Mouse (Mus musculus) CH12.LX (cell line): ENCODE results near the gene Aurka. TPM values are rescaled to one million over a fixed set of nuclear protein-coding genes. Genes with fewer than 3 reads are reported as not detected.

Experiments used
- DNase-seq: peaks from one replicate; pipeline ENCODE4 v3.0.0-alpha.2; 2013; ENCODE audit errors: extremely low read depth
- H3K27ac ChIP-seq: 2 replicates; pipeline ENCODE4 v1.5.1; 2012; ENCODE audit warnings: low read depth, mild to moderate bottlenecking, control low read depth, moderate library complexity; ENCODE audit not compliant: insufficient read depth
- H3K27me3 ChIP-seq: replicated peaks from 2 replicates; pipeline ENCODE3; 2012; ENCODE audit warnings: inconsistent platforms
- H3K36me3 ChIP-seq, 2 experiments: replicated peaks in 1 of 2; 2 replicates each; pipeline versions ENCODE3 to v1.6.1; 2012; ENCODE audit warnings: inconsistent platforms in 1 of 2, low read length in 1 of 2, mild to moderate bottlenecking in 1 of 2, mixed read lengths in 1 of 2, moderate library complexity in 1 of 2; ENCODE audit not compliant: control insufficient read depth in 1 of 2, insufficient read depth in 1 of 2
- H3K4me1 ChIP-seq, 2 experiments: 2 replicates each; pipeline ENCODE4 v1.6.1; 2012; ENCODE audit warnings: inconsistent platforms in 1 of 2, moderate library complexity in 1 of 2; ENCODE audit not compliant: insufficient read depth in 2 of 2, control insufficient read depth in 1 of 2
- H3K4me2 ChIP-seq: 2 replicates; pipeline ENCODE4 v1.6.1; 2012; ENCODE audit warnings: low read depth, mild to moderate bottlenecking, control low read depth; ENCODE audit not compliant: poor library complexity, insufficient read depth, severe bottlenecking
- H3K4me3 ChIP-seq, 3 experiments: fragments of 150-350 bp in 1 of 3; sonication (generic) in 1 of 3; replicated peaks in 1 of 3; 2 replicates each; pipeline versions ENCODE3 to v1.5.1; 2011 to 2012; ENCODE audit warnings: low read depth in 2 of 3, low read length in 2 of 3, mild to moderate bottlenecking in 2 of 3, moderate library complexity in 2 of 3, control low read depth in 1 of 3, improper control_type of control experiment in 1 of 3, inconsistent platforms in 1 of 3, mixed read lengths in 1 of 3; ENCODE audit not compliant: poor library complexity in 1 of 3
- H3K79me2 ChIP-seq: replicated peaks from 2 replicates; pipeline ENCODE4 v1.6.1; 2012; ENCODE audit warnings: mild to moderate bottlenecking, moderate library complexity; ENCODE audit not compliant: control insufficient read depth, poor library complexity, insufficient read depth, severe bottlenecking; ENCODE audit errors: extremely low read depth
- H3K9ac ChIP-seq: 2 replicates; pipeline ENCODE4 v1.6.1; 2012; ENCODE audit warnings: low read depth, mild to moderate bottlenecking, control low read depth, moderate library complexity; ENCODE audit not compliant: insufficient read depth
- H3K9me3 ChIP-seq: replicated peaks from 2 replicates; pipeline ENCODE3; 2012; ENCODE audit warnings: low read length, inconsistent platforms, mixed read lengths
- BHLHE40 ChIP-seq: IDR thresholded peaks from 2 replicates; pipeline ENCODE4 v1.6.1; 2011; ENCODE audit warnings: mild to moderate bottlenecking, low read depth, low read length, improper control_type of control experiment
- CHD2 ChIP-seq: IDR thresholded peaks from 2 replicates; pipeline ENCODE4 v1.6.1; 2011; ENCODE audit warnings: low read length, improper control_type of control experiment
- CTCF ChIP-seq, 2 experiments: IDR thresholded peaks in 1 of 2; conservative IDR thresholded peaks in 1 of 2; 2 replicates each; pipeline ENCODE4 v1.5.1; 2011 to 2012; ENCODE audit warnings: low read depth in 2 of 2, low read length in 2 of 2, improper control_type of control experiment in 1 of 2, inconsistent platforms in 1 of 2, mild to moderate bottlenecking in 1 of 2, moderate library complexity in 1 of 2
- ELF1 ChIP-seq: IDR thresholded peaks from 2 replicates; pipeline ENCODE4 v1.6.1; 2014; ENCODE audit warnings: low read depth, mild to moderate bottlenecking, inconsistent platforms, low read length, improper control_type of control experiment
- EP300 ChIP-seq: IDR thresholded peaks from 2 replicates; pipeline ENCODE4 v1.6.1; 2011; ENCODE audit warnings: low read length, improper control_type of control experiment
- ETS1 ChIP-seq: conservative IDR thresholded peaks from 2 replicates; pipeline ENCODE4 v1.6.1; 2012; ENCODE audit warnings: low read depth, mild to moderate bottlenecking, inconsistent platforms, low read length, improper control_type of control experiment, moderate library complexity
- IRF4 ChIP-seq: IDR thresholded peaks from 2 replicates; pipeline ENCODE4 v1.6.1; 2014; ENCODE audit warnings: low read depth, mild to moderate bottlenecking, inconsistent platforms, low read length, improper control_type of control experiment
- JUN ChIP-seq: IDR thresholded peaks from 2 replicates; pipeline ENCODE4 v1.6.1; 2011; ENCODE audit warnings: low read depth, mild to moderate bottlenecking, low read length, improper control_type of control experiment, moderate library complexity; ENCODE audit not compliant: insufficient read depth
- JUND ChIP-seq: conservative IDR thresholded peaks from 2 replicates; pipeline ENCODE4 v1.6.1; 2011; ENCODE audit warnings: low read depth, low read length, improper control_type of control experiment
- MAFK ChIP-seq: IDR thresholded peaks from 2 replicates; pipeline ENCODE4 v1.6.1; 2011; ENCODE audit warnings: low read length, improper control_type of control experiment; ENCODE audit not compliant: insufficient replicate concordance
- MAX ChIP-seq: IDR thresholded peaks from 2 replicates; pipeline ENCODE4 v1.6.1; 2011; ENCODE audit warnings: low read length, improper control_type of control experiment
- MAZ ChIP-seq: IDR thresholded peaks from 2 replicates; pipeline ENCODE4 v1.6.1; 2012; ENCODE audit warnings: low read depth, mild to moderate bottlenecking, inconsistent platforms, low read length, improper control_type of control experiment, moderate library complexity
- MEF2A ChIP-seq: IDR thresholded peaks from 2 replicates; pipeline ENCODE4 v1.6.1; 2014; ENCODE audit warnings: low read depth, mild to moderate bottlenecking, inconsistent platforms, low read length, improper control_type of control experiment, borderline replicate concordance
- MXI1 ChIP-seq: IDR thresholded peaks from 2 replicates; pipeline ENCODE4 v1.6.1; 2011; ENCODE audit warnings: mild to moderate bottlenecking, low read depth, low read length, improper control_type of control experiment
- MYC ChIP-seq: IDR thresholded peaks from 2 replicates; pipeline ENCODE4 v1.6.1; 2011; ENCODE audit warnings: low read depth, mild to moderate bottlenecking, improper control_type of control experiment, low read length
- NRF1 ChIP-seq: IDR thresholded peaks from 2 replicates; pipeline ENCODE4 v1.6.1; 2014; ENCODE audit warnings: low read depth, mild to moderate bottlenecking, inconsistent platforms, low read length, improper control_type of control experiment, moderate library complexity
- PAX5 ChIP-seq: IDR thresholded peaks from 2 replicates; pipeline ENCODE4 v1.6.1; 2012; ENCODE audit warnings: low read length, inconsistent platforms, mixed read lengths
- POLR2A ChIP-seq: IDR thresholded peaks from 2 replicates; pipeline ENCODE4 v1.6.1; 2011; ENCODE audit warnings: low read depth, mild to moderate bottlenecking, improper control_type of control experiment, low read length
- POLR2AphosphoS2 ChIP-seq: IDR thresholded peaks from 2 replicates; pipeline ENCODE4 v1.6.1; 2011; ENCODE audit warnings: low read depth, low read length, improper control_type of control experiment
- RCOR1 ChIP-seq: conservative IDR thresholded peaks from 2 replicates; pipeline ENCODE4 v1.6.1; 2012; ENCODE audit warnings: low read depth, mild to moderate bottlenecking, inconsistent platforms, low read length, improper control_type of control experiment
- SIN3A ChIP-seq: IDR thresholded peaks from 2 replicates; pipeline ENCODE4 v1.6.1; 2012; ENCODE audit warnings: low read length, improper control_type of control experiment, inconsistent platforms
- SMC3 ChIP-seq: IDR thresholded peaks from 2 replicates; pipeline ENCODE4 v1.6.1; 2011; ENCODE audit warnings: low read depth, low read length, improper control_type of control experiment
- TCF12 ChIP-seq: IDR thresholded peaks from 2 replicates; pipeline ENCODE4 v1.6.1; 2014; ENCODE audit warnings: low read depth, mild to moderate bottlenecking, inconsistent platforms, low read length, improper control_type of control experiment
- UBTF ChIP-seq: IDR thresholded peaks from 2 replicates; pipeline ENCODE4 v1.6.1; 2012; ENCODE audit warnings: low read depth, mild to moderate bottlenecking, inconsistent platforms, low read length, improper control_type of control experiment, moderate library complexity
- ZC3H11A ChIP-seq: IDR thresholded peaks from 2 replicates; pipeline ENCODE4 v1.6.1; 2012; ENCODE audit warnings: low read depth, mild to moderate bottlenecking, inconsistent platforms, low read length, improper control_type of control experiment
- ZNF384 ChIP-seq: IDR thresholded peaks from 2 replicates; pipeline ENCODE4 v1.6.1; 2012; ENCODE audit warnings: low read depth, low read length, improper control_type of control experiment, inconsistent platforms
- dilution Hi-C: fragments of 300-500 bp; cut with MboI; formaldehyde crosslinking; loops from 2 replicates; pipeline ENCODE4 v1.14.3; 2020; ENCODE audit warnings: low sequenced_read_pairs; ENCODE audit not compliant: extremely low pct_unique_long_range_greater_than_20kb, extremely low pct_ligation_motif_present
- in situ Hi-C: fragments of 300-500 bp; cut with MboI; formaldehyde crosslinking; loops from 3 replicates; pipeline ENCODE4 v1.14.3; 2019; ENCODE audit warnings: low sequenced_read_pairs, low pct_ligation_motif_present, low pct_unique_long_range_greater_than_20kb, mixed read lengths
- polyA plus RNA-seq: library from polyadenylated mRNA; unstranded; fragments of >175 nt; gene quantifications from 2 replicates; pipeline ENCODE4 v1.2.1, GENCODE M21; 2012; ENCODE audit warnings: low read depth; ENCODE audit not compliant: insufficient read length
- total RNA-seq, 2 experiments: library from RNA; depleted of rRNA; stranded (reverse); fragments of 300-350 nt in 1 of 2; fragments of >200 nt in 1 of 2; gene quantifications; 2 replicates each; pipeline ENCODE4 v1.2.3; 2012 to 2014

Gene Aurka
- total and polyA plus RNA-seq, 3 experiments: 84.4 to 128 (median 88.6) TPM

GRCm38 (mm10) chr2:172416876-172417275 is 46.5 kb upstream of the Aurka start:
- Histone ChIP-seq H3K9ac (peak overlapping the region; percentile 10), H3K36me3 (peaks cover 0 to 25% of the 10 kb centered on the region in 2 experiments), H3K4me1 (peaks cover 31 to 88% of the 10 kb centered on the region in 2 experiments), H3K4me2 (peak overlapping the region; percentile 30), H3K79me2 (no peaks in the 10 kb centered on the region), H3K27ac (peak overlapping the region; percentile 97), H3K27me3 (no peaks in the 10 kb centered on the region), H3K9me3 (no peaks in the 10 kb centered on the region), H3K4me3 (peak overlapping the region in 2 of 3 experiments; percentile 46 to 51)
- peak; percentile 69 for DNase-seq
- in situ Hi-C loops (no loop called here), dilution Hi-C loops (no loop called here)
- TF ChIP-seq TCF12: peak; percentile 89
- peak; percentile 56; the same call in 1 of the 2 replicates for TF ChIP-seq CHD2
- TF ChIP-seq JUN: peak; percentile 42
- TF ChIP-seq MAX: peak; percentile 84
- TF ChIP-seq ZC3H11A: no peak
- no peak for TF ChIP-seq PAX5
- TF ChIP-seq POLR2AphosphoS2: no peak
- peak; percentile 87 for TF ChIP-seq IRF4
- TF ChIP-seq MAZ: peak; percentile 66; the same call in 1 of the 2 replicates
- TF ChIP-seq POLR2A: peak; percentile 53; the same call in 1 of the 2 replicates
- 0 out of 2 replicates have a peak, but pooled peaks have one; percentile 45 for TF ChIP-seq RCOR1
- TF ChIP-seq BHLHE40: peak; percentile 87
- TF ChIP-seq EP300: peak; percentile 78
- no peak for TF ChIP-seq CTCF (conservative IDR thresholded peaks at IDR 0.05 in 1 of 2, IDR thresholded peaks at IDR 0.05 in 1 of 2; ENCODE audit: low read depth in 2 of 2, low read length in 2 of 2)
- TF ChIP-seq JUND: peak; percentile 60
- TF ChIP-seq ELF1: peak; percentile 69
- TF ChIP-seq MAFK: 0 out of 2 replicates have a peak, but pooled peaks have one; percentile 44
- TF ChIP-seq MXI1: peak; percentile 52; the same call in 1 of the 2 replicates
- peak; percentile 74 for TF ChIP-seq NRF1
- TF ChIP-seq SIN3A: no peak
- no peak for TF ChIP-seq UBTF
- no peak; the same call in 1 of the 2 replicates for TF ChIP-seq SMC3
- TF ChIP-seq MYC: peak; percentile 95
- peak; percentile 87 for TF ChIP-seq MEF2A
- TF ChIP-seq ZNF384: peak; percentile 92
- TF ChIP-seq ETS1: peak; percentile 90
